Mouse (Mus musculus) ES-Bruce4 (cell line): ENCODE results near the gene Calb2.

Experiments
- CTCF ChIP-seq: IDR thresholded peaks from one replicate; pipeline ENCODE4 v1.8.1; 2011; ENCODE audit warnings: low read depth, low read length
- EP300 ChIP-seq: IDR thresholded peaks from 2 replicates; pipeline ENCODE4 v1.6.1; 2011; ENCODE audit warnings: low read depth, low read length; ENCODE audit not compliant: insufficient read depth

DNA sequence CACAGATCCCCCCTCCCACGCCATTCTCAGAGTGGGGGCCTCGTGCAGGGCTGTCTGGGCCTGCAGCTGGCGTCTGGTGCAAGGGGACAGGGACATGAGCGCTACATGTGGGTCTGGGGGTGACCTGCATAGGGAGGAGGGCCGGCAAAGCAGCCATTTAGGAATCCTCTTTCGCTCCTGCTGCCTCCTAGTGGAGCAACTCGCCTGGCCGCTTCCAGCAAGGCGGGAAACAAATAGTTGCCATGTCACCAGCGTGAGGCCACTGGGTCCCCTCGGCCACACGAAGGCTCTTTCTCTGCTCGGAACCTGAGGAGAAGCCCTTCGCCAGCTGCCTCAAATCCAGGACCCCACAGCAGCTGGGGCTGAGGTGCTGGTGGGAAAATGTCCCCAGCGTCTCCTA, 66.3 kb downstream of the Calb2 start:
- TF ChIP-seq CTCF: no peak
- no peak for TF ChIP-seq EP300
